Mouse (Mus musculus) ovary, postnatal 36 days (tissue): ENCODE results near the gene Mdc1.
A peak's percentile ranks its signal among the peaks of the same experiment; 100 is the strongest.

ENCODE experiments used
- DNase-seq: peaks from one replicate; pipeline ENCODE4 v3.0.0; 2022; ENCODE audit warnings: low spot score, mixed read lengths

The Mdc1 gene

GRCm38 (mm10) chr17:35850974-35851373, 9.7 kb downstream of the Mdc1 start:
- no peak for DNase-seq

DNA sequence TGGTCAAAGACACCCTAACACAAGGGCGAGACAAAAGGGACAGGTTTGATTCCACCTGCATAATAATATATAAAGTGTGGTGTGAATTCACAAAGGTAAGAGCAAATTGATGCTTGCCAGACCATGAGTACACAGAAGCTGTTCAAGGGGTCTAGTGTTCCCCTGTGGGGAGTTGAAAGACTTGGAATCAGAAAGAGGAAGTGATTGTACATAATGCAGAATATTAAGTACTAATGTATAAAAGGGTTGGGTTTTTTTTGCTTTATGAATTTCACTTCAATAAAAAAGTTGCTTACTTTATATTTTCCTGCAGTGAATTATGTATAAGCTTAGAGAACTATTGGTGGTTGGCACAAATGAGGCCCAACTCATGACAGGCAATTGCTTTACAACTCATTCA, 18.1 kb downstream of the Mdc1 start:
- DNase-seq = no peak

- no peak for DNase-seq
These were observed 18.5 kb downstream of the Mdc1 start for GRCm38 (mm10) chr17:35859835-35860234.

DNA sequence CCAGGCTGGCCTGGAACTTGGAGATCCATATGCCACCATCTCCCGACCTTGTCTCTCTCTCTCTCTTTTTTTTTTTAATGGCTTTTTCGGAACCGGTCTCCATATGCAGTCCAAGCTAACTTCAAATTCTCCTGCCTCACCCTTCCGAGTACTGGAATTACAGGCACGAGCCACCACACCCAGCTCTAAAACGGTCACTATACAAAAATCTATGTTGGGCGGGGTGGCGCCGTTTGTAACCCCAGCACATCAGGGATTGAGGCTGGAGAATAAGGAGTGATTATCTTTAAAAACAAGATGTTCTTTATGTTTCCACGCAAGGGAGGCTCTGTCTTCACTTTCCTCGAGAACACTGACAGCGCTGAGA, 19.5 kb downstream of the Mdc1 start:
- DNase-seq = no peak

GRCm38 (mm10) chr17:35861198-35861857, 20.0 kb downstream of the Mdc1 start, which contains the start of gene Nrm:
TSS of gene Nrm (plus strand) at chr17:35861318.
- peak; percentile 90 for DNase-seq

DNA sequence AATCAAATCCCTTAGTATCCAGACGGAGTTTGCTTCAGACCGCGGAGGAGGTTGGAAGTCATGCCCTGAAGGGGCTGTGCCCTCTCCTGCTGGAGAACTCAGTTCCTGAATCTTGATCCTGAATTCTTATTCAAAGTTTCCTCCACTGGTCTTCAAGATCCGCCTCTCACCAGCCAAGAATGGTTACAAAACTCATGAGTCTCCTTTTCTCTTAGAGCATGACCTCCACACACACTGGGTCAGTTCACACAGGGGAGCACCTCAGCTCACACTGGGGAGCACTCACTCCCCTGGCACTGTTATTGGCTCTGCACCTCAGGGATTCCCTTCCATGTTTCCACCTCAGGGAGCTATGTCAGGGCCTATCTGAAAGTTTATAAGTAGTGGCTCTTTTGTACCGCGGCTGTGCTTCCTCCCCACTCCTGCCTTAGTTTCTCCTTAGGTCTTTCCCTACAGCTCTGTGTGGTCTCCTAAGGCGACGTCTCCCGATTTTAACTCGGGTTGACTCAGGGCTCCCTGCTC, 23.6 kb downstream of the Mdc1 start:
- no peak for DNase-seq

- peak; percentile 76 for DNase-seq
These were observed 24.4 kb downstream of the Mdc1 start, which contains the start of gene Ppp1r18 for GRCm38 (mm10) chr17:35865481-35866280. TSS of gene Ppp1r18 (plus strand) at chr17:35865593.

DNA sequence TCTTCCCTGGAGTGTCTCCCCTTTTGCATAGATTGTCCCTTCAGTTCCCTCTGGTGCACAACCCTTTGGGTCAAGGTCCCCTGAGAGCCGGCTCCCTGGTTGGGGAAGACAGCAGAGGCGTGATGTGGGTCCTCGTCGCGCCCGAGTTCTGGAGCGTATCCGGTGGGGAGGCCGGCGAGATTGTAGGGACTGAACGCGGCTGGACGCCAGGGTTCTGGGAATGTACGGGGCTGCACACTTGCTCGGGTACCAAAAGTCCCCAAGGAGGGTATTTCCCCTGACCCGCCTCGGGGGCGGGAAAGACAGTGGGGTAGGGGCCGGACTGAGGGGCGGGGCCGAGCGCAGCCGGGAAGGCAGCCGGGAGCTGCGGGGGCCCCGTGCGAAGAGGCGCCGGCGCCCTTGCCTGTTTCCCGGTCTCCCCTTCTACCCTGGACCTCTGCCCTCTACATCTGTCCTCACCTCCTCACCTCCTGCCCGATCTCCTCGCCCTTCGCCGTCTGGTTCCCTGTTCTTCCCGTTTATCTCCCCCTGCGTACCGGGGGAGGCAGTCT, 25.0 kb downstream of the Mdc1 start:
- DNase-seq = peak; percentile 73

DNA sequence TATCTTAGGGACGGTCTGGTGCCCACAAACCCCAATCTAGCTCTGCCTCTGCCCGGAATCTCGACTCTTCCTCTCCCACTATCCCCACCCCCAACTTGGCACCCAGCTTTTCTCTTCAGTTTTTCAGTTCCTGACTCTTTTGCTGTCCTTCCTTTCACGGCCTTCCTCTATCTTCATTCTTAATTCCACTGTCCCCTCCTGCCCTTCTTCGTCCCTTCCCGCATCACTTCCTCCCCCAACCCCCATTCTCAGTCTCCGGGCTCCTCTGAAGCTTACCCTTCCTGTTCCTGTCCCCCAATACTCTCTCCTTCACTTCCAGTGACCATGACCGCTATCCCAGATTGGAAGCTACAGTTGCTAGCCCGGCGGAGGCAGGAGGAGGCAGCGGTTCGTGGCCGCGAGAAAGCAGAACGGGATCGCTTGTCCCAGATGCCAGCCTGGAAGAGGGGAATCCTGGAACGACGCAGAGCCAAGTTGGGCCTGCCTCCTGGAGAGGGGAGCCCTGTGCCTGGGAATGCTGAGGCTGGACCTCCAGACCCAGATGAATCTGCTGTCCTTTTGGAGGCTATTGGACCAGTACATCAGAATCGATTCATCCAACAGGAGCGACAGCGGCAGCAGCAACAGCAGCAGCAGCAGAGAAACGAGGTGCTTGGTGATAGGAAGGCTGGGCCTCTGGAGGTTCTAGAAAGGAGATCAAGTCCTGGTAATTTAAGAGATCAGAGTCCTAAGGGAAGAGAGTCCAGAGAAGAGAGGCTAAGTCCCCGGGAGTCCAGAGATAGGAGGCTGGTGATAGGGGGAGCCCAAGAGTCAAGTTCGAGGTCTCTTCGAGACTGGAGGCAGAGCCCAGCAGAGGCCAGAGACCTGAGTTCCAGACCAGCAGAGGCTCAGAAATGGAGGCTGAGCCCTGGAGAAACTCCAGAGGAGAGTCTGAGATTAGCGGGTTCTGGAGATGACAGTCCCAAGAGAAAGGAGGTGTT, 25.9 kb downstream of the Mdc1 start:
- DNase-seq = peak; percentile 42

DNA sequence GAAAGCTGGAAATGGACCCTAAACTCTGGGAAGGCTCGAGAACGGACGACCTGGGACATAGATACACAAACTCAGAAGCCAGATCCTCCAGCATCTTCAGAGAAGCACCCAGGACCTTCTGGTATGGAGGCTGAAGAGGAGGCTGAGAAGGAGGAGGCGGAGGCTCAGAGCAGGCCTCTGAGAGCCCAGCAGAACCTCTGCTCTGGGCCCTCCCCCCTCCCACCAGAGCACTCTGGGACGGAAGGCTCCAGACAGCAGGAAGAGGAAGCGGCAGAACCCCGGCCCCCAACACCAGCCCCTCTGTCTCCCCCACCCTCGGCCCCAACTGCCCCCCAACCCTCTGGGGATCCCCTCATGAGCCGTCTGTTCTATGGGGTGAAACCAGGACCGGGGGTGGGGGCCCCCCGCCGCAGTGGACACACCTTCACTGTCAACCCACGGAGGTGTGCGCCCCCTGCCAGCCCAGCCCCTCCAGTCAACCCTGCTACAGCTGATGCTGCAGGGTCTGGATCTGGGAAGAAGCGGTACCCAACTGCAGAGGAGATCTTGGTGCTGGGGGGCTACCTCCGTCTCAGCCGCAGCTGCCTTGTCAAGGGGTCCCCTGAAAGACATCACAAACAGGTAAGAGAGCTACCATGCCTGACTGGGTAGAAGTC, 27.0 kb downstream of the Mdc1 start:
- DNase-seq = no peak

- no peak for DNase-seq
These were observed 27.6 kb downstream of the Mdc1 start for GRCm38 (mm10) chr17:35868961-35869345.

GRCm38 (mm10) chr17:35869346-35870067, 28.2 kb downstream of the Mdc1 start:
- DNase-seq = peak; percentile 43

DNA sequence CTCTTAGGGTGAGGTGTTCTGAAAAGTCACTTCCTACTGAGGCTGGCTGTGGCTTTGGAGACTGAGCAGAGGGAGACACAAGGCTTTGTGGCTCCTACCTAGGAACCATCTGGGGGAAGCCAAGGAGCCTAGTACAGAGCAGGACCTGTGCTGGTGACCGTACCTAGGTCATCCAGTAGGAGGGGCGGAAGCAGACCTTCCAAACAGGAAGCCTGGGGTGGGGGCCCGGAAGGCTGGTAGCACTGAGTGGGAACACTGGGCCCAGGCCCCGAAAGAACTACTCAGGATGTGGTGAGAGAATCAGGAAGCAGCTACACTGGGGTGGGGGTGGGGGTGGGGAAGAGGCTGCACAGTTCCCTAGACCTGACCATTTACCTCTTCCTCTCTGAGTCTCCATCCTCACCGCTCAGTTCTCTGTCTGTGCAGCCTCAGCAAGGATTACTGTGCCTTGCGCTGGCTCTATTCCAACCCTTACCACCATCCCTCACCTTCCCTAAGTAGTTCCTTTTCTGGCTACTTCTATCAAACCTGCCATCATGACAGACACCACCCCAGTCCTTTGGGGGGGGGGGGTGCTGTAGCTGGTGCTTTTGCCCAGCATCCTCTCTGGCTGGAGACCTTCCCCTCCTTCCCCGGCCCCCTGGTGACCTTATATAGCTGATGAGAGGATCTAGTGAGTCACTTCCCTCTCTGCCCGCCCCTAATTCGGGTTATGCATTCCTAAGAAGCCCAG, 29.0 kb downstream of the Mdc1 start:
- peak; percentile 39 for DNase-seq

- no peak for DNase-seq
These were observed 29.8 kb downstream of the Mdc1 start for GRCm38 (mm10) chr17:35870884-35871696.

GRCm38 (mm10) chr17:35873774-35874519, 32.6 kb downstream of the Mdc1 start:
- peak; percentile 89 for DNase-seq

- DNase-seq = no peak
These were observed 33.4 kb downstream of the Mdc1 start for GRCm38 (mm10) chr17:35874721-35875120.

DNA sequence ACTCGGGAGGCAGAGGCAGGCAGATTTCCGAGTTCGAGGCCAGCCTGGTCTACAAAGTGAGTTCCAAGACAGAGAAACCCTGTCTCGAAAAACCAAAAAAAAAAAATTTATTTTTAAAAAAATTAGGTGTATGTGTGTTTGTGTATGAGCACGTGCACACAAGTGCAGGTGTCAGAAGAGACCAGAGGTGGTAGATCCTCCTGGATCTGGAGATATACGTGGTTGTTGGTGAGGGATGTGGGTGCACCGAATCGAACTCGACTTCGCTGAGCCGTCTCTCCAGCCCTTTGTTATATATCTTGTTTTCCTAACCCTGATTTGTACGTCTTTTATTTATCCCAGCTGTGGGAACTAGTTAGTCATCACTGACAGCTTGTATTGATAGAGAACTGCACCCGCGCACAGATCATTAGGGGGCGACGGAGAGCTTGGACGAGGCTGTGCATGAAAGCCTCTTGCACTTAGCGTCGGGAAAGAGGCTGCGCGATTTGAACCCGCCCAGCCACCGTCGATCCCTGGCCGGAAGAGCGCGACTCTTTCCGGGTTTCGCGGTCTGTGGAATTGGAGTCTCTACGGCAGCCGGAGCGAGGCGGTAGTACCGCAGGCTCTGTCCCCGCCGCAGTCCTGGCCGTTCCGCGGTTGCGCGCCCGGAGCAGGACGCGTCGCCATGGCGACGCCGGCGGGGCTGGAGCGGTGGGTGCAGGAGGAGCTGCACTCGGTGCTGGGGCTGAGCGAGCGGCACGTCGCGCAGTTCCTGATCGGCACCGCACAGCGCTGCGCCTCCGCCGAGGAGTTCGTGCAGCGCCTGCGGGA, 38.1 kb downstream of the Mdc1 start, which contains the start of gene Dhx16:
Gene Dhx16 (plus strand): TSS at position 575 of the 813 bp plus-strand sequence.
- DNase-seq = peak; percentile 93
